Mouse (Mus musculus) kidney, adult 10 weeks (tissue): ENCODE results near the gene Rprd1b. TPM values are rescaled to one million over a fixed set of nuclear protein-coding genes. Genes with fewer than 3 reads are reported as not detected.

Source experiments
- polyA plus RNA-seq: library from polyadenylated mRNA; stranded (reverse); fragments of 350-450 nt; fragmentation: Illumina TruSeq; extraction: RNeasy Lipid Tissue Mini Kit (QIAGEN cat#74804); gene quantifications from one replicate; pipeline ENCODE4 v1.2.3, GENCODE M21; 2014; ENCODE audit warnings: low read depth, low replicate concordance

Gene Rprd1b
- 12.9 TPM for polyA plus RNA-seq

GRCm38 (mm10) chr2:158028354-158028863 lies at the start of gene Rprd1b, which contains the start of gene Tti1:
Gene Rprd1b (plus strand): TSS chr2:158028497.
Gene Tti1 (minus strand): TSS chr2:158028433.

DNA sequence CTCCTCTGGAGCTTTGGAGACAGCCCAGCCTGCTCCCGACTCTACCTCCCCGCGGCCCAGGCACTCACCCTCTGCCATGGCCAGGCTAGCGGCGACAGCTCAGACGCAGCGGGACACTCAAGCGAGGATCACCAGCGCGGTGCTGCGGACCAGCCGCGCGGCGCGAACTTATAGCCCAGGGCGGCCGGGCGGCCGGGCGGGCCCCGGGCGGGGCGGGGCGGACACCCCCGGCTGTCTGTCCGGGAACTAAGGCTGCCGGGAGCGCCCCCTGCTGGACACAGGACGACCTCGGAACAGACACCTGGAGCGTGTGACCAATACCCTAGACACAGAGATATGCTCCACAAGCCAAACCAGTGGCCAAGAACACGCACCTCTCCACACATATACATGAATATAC lies 117.9 kb downstream of the Rprd1b start, which contains the start of gene Tgm2:
Gene Tgm2 (minus strand): TSS at position 214 of the 400 bp plus-strand sequence.

Other genes starting within 250 kb of the Rprd1b start
- gene Vstm2l, start 113.8 kb upstream of the Rprd1b start, polyA plus RNA-seq, result not detected
- gene Tti1, start 64 bp upstream of the Rprd1b start, polyA plus RNA-seq, result 12.2 TPM
- gene Tgm2, start 117.9 kb downstream of the Rprd1b start, polyA plus RNA-seq, result 5.1 TPM
- gene D630003M21Rik, start 200.7 kb downstream of the Rprd1b start, polyA plus RNA-seq, result not detected
- gene Bpi, start 229.6 kb downstream of the Rprd1b start, polyA plus RNA-seq, result not detected